Mouse (Mus musculus): ENCODE measurements around the gene Dennd5a. TPM values are rescaled to one million over a fixed set of nuclear protein-coding genes. Genes with fewer than 3 reads are reported as not detected.
"Not testable (repeated sequence)": the region's sequence is repeated elsewhere in the genome, so short reads cannot be mapped to it uniquely, and the experiment has no call there.

The Dennd5a gene
- polyA plus RNA-seq (2015; fragmentation: Nextera tagmentation; extraction: Ambion mirVana), result 31.4 and 31.6 TPM in 2 replicates

DNA sequence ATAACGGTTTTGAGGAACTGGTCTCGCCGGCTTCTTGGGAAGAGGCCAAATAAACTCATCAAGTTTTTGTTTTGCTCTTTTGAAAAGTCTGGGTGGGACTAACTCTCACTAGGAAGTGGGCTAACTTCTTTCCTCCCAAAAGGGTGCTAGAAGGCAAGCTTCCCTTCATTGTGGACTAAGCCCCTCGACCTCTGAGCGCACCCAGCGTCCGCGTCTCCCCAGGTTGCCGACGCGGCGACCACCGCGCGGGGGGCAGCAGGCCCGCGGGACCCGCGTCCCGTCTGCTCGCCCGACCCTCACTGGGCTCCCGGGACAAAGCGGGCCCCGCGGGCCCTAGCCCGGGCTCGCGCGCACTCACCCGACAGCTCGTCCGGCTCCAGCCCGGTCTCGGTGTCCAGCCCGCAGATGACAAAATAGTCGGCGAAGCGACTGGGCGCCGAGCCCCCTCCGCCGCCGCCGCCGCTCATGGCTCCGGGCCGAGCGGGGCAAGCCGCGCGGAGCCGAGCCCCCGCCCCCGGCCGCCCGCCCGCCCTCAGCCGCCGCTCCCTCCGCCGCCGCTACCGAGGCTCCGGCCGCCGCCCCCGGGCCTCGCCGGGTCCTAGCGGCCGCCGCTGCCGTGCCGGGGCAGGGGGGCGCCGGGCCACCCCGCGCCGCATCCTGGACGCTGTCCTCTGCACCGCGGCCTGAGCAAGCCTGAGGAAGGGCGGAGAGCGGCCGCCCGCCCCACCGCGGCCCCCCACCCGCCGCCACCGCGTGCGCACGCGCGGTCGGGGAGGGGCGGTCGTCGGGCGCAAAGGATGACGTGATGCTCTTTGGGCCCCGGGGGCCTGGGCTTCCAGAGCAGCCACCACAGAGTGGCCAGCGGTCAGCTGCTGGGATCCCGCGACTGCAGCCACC, at the start of gene Dennd5a:
Gene Dennd5a, minus strand, starts transcription at position 755 of the 897 bp plus-strand sequence.
- H3K4me1 ChIP-seq, result peaks cover 37% of the 10 kb centered on the region
- no peaks in the 10 kb centered on the region; the same call in 1 of the 2 replicates for H3K9me3 ChIP-seq (replicated peaks)
- no peaks in the 10 kb centered on the region for H3K36me3 ChIP-seq
- peak within 1 kb of the TSS; percentile 62 for H3K4me2 ChIP-seq
- H3K27me3 ChIP-seq, result no peaks in the 10 kb centered on the region
- H3K9ac ChIP-seq, result peak within 1 kb of the TSS; percentile 91
- H3K27ac ChIP-seq, result peak within 1 kb of the TSS; percentile 90
- peak; percentile 95 for ATAC-seq (replicated peaks; ENCODE audit: low FRiP score)
- peak within 1 kb of the TSS; percentile 73 for H3K4me3 ChIP-seq (replicated peaks)
- WGBS, result under 1% methylated on average over 75 of the region's 107 CpGs

DNA sequence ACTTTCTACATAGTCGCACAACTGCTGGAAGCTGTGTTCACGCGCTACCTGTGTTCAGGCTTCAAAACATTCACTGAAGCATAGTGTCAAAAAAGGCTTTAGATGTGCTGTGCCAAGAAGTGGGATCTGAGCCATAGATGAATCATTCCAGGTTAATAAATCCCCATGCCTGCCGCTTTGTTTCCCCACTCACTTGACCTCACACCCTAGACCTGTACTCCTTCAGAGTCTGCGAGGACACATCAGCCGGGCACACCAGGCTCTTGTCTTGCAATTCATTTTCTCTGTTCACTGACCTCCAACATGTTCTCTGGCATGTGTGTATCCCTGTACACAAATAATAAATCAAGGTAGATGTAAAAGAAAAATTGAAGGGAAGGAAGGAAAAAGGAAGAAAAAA, 48.8 kb upstream of the Dennd5a start:
- H3K4me3 ChIP-seq (replicated peaks), result no peak overlapping the region
- H3K4me1 ChIP-seq, result no peaks in the 10 kb centered on the region
- no peaks in the 10 kb centered on the region for H3K36me3 ChIP-seq
- WGBS, result 68% methylated on average over 6 of the region's 6 CpGs
- H3K27me3 ChIP-seq, result no peaks in the 10 kb centered on the region
- no peaks in the 10 kb centered on the region for H3K9me3 ChIP-seq (replicated peaks)
- no peak for ATAC-seq (replicated peaks; ENCODE audit: low FRiP score)
- H3K27ac ChIP-seq, result no peak overlapping the region
- H3K9ac ChIP-seq, result no peak overlapping the region
- H3K4me2 ChIP-seq, result no peak overlapping the region

DNA sequence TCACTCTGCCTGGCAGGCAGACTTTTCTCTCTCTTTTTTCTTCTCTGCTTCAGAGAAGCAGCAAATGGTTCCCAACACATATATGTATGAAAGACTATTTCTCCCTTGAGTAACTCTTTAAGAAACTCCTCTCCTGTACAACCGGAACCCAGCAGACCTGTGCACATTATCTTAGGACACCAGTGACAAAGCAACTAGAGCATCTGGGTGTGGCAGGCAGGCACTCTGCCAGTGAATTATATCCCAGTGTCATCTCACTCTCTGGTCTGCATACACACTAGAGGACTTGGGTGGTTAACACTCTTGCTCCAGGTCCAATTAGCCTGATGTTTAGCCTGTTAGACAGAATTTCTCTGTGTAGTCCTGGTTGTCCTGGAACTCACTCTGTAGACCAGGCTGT, 48.2 kb upstream of the Dennd5a start:
- 92% methylated on average over 1 of the region's 1 CpGs for WGBS
- ATAC-seq (replicated peaks; ENCODE audit: low FRiP score), result no peak
- no peak overlapping the region for H3K4me2 ChIP-seq

DNA sequence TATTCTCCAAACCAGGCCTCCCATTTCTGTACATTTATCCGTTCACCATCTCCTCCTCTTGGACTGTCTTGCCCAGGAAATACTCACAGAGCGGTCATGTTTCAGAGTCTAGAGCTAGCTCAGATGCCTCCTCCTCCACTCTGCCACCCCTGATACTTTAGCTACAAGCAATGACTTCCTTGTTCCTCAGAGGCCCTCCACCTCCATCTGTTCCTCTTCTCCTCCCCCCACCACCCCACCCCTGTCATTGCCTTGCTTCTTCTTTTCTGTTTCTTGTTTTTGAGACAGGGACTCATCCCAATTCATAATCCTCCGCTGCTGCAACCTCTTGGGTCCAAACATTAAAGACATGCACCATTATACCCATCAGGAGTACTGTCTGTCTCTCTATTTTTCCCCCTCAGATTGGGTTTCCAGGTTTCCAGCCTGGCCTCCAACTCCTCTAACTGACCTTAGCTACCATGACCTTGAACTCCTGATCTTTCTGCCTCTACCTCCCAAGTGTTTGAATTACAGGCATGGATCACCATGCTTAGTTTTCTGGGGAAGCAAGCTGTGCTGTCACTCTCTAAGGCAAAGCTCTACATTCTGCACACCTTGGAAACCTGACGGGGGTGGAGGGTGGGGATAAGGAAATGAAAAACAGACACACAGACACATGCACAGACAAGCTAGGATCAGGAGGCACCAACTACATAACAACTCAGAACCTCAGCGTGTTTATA, 46.4 kb upstream of the Dennd5a start:
- Histone ChIP-seq H3K27me3 (no peaks in the 10 kb centered on the region), H3K9me3 (replicated peaks) (no peaks in the 10 kb centered on the region), H3K27ac (no peak overlapping the region), H3K9ac (no peak overlapping the region), H3K4me2 (no peak overlapping the region), H3K4me3 (replicated peaks) (no peak overlapping the region), H3K4me1 (peaks cover 9% of the 10 kb centered on the region), H3K36me3 (no peaks in the 10 kb centered on the region)
- WGBS, result 77% methylated on average over 5 of the region's 5 CpGs
- no peak for ATAC-seq (replicated peaks; ENCODE audit: low FRiP score)

More for the DNA sequence above, 48.2 kb upstream of the Dennd5a start:
- no peaks in the 10 kb centered on the region for H3K9me3 ChIP-seq (replicated peaks)
- H3K9ac ChIP-seq, result no peak overlapping the region
- H3K4me3 ChIP-seq (replicated peaks), result no peak overlapping the region
- no peaks in the 10 kb centered on the region for H3K36me3 ChIP-seq
- H3K27ac ChIP-seq, result no peak overlapping the region
- H3K27me3 ChIP-seq, result no peaks in the 10 kb centered on the region
- no peaks in the 10 kb centered on the region for H3K4me1 ChIP-seq

DNA sequence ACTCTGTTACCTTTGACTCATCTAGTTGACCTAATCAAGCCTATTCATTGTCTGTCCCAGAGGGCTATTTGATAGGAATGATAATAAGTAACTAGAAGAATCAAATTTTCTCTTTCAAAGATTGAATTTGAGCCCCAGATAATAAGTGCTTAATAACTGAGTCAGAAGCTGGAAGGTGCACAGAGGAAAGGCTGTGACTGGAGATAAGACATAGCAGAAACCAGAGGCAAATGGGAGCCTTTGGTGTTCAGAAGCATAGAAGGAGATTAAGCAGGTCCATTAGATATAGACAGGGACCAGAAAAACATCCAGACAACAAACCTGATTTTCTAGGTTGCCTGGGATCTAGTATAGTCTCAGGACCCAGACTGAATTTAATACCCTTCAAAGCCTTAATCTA, 45.7 kb upstream of the Dennd5a start:
- ATAC-seq (replicated peaks; ENCODE audit: low FRiP score), result no peak
- no peaks in the 10 kb centered on the region for H3K9me3 ChIP-seq (replicated peaks)
- no peak overlapping the region for H3K4me2 ChIP-seq

DNA sequence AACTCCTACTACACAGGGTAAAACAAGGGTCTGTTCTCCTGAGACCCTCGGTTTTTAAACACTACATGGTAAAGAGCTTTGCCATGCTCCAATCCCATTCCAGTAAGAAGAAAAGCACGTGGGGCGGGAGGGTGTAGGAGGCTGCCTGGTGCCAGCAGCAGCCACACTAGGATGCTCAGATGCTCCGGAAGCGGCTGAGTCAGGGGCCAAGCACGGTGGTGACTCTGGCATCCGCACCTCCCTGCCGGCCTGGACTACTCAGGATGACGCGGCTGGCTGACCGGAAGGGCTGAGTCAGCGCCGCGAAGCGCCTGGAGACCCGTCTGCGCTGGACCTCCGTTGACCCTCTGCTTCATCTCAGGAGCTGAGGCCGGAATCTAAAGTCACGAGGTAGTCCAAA, 42.7 kb upstream of the Dennd5a start:
- H3K4me1 ChIP-seq, result peaks cover 9% of the 10 kb centered on the region
- 10% methylated on average over 20 of the region's 20 CpGs for WGBS
- H3K27me3 ChIP-seq, result no peaks in the 10 kb centered on the region
- H3K9ac ChIP-seq, result no peak overlapping the region
- H3K4me2 ChIP-seq, result peak overlapping the region; percentile 57
- ATAC-seq (replicated peaks; ENCODE audit: low FRiP score), result peak; percentile 79
- peak overlapping the region; percentile 20 for H3K4me3 ChIP-seq (replicated peaks)
- no peaks in the 10 kb centered on the region for H3K9me3 ChIP-seq (replicated peaks)
- H3K27ac ChIP-seq, result no peak overlapping the region
- no peaks in the 10 kb centered on the region for H3K36me3 ChIP-seq

More for the DNA sequence above, 45.7 kb upstream of the Dennd5a start:
- Histone ChIP-seq H3K36me3 (no peaks in the 10 kb centered on the region), H3K27ac (no peak overlapping the region), H3K27me3 (no peaks in the 10 kb centered on the region), H3K4me3 (replicated peaks) (no peak overlapping the region), H3K4me1 (peaks cover 9% of the 10 kb centered on the region), H3K9ac (no peak overlapping the region)

DNA sequence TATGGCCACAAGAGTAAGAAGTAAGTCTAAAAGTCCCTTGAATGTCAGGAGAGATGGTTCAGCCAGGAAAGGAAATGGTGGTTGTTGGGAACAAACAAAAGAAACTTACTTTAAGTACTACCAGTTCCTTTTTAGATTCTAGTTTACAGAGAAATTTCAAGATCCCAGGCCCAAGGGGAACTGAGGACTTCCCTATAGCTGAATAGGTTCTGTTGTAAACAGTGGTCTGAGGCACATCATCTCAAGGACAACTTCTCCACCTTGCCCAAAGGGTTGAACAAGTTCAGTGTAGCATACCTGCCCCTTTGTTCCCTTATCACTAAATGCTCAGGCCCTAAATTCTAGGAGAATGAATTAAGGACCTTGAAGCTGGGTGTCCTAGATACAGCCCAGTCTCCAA, 41.8 kb upstream of the Dennd5a start:
- Histone ChIP-seq H3K9ac (no peak overlapping the region), H3K27me3 (no peaks in the 10 kb centered on the region), H3K4me2 (no peak overlapping the region), H3K27ac (no peak overlapping the region), H3K9me3 (replicated peaks) (no peaks in the 10 kb centered on the region), H3K4me3 (replicated peaks) (no peak overlapping the region), H3K4me1 (peaks cover 9% of the 10 kb centered on the region), H3K36me3 (no peaks in the 10 kb centered on the region)
- no peak for ATAC-seq (replicated peaks; ENCODE audit: low FRiP score)

DNA sequence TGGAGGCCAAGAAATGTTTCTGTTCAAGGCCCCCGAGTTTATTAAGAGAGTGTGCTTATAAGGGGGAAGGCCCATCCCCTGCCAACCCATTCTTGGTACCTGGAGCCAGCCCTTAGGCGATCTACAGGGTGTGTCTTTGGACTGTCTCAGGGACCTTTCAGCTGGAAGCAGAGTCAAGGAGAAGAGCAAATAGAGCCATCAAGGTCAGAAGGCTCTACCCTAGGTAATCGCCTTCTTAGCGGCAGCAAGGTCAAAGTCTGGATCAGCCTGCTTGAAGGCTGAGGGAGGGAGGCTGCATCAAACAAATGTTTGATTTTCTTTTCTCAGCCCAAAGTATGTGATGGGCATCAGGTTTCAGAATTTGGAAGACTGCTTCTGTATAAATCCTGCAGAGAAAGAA, 38.1 kb upstream of the Dennd5a start:
- H3K36me3 ChIP-seq, result no peaks in the 10 kb centered on the region
- H3K4me1 ChIP-seq, result peaks cover 13% of the 10 kb centered on the region
- ATAC-seq (replicated peaks; ENCODE audit: low FRiP score), result no peak
- H3K27ac ChIP-seq, result no peak overlapping the region
- H3K4me3 ChIP-seq (replicated peaks), result no peak overlapping the region
- WGBS, result 88% methylated on average over 4 of the region's 4 CpGs
- H3K4me2 ChIP-seq, result no peak overlapping the region
- no peaks in the 10 kb centered on the region for H3K9me3 ChIP-seq (replicated peaks)
- H3K27me3 ChIP-seq, result no peaks in the 10 kb centered on the region
- no peak overlapping the region for H3K9ac ChIP-seq

DNA sequence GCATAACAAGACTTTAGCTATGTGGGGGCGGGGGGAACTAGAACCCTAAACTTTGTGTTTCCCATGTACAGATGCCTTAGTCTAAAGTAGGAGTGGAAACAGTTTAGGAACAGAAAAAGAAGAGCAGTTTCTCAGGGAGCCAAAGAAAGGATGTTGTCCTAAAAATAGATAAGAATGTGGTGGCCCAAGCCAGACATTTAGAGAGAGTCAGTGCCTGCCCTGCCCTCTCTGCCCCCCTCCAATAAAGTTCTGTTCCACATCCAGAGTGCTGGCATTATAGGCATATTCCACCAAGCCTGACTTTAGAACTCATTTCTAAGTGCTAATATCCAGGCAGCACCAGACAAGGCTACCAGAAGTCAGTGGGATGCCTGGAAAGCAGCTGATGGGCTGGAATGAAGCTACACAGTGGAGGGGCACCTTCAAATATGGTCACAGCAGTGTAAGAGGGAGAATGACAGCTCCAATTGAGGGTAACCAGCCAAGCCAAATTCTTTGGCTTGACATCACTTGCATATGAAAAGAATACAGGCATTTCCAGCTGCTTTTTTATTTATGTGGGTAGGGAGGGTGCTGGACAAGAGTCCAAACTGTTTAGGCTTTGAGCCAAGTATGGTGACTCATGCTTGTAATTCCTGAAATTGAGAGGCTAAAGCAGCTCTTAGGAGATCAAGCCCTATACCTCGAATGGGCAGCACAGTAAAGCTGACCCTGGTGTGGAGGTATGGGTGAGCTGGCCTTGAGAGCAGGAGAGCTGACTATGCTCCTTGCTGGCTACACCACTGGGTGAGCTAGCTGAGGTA, 33.1 kb upstream of the Dennd5a start:
- no peaks in the 10 kb centered on the region for H3K27me3 ChIP-seq
- peaks cover 9% of the 10 kb centered on the region for H3K4me1 ChIP-seq
- H3K9me3 ChIP-seq (replicated peaks), result no peaks in the 10 kb centered on the region
- WGBS, result 54% methylated on average over 2 of the region's 2 CpGs
- H3K36me3 ChIP-seq, result no peaks in the 10 kb centered on the region
- H3K4me2 ChIP-seq, result no peak overlapping the region
- 0 out of 2 replicates have a peak, but pooled peaks have one; percentile 9 for ATAC-seq (replicated peaks; ENCODE audit: low FRiP score)
- peak overlapping the region; percentile 29; the same call in 1 of the 2 replicates for H3K27ac ChIP-seq
- no peak overlapping the region for H3K9ac ChIP-seq
- no peak overlapping the region for H3K4me3 ChIP-seq (replicated peaks)

DNA sequence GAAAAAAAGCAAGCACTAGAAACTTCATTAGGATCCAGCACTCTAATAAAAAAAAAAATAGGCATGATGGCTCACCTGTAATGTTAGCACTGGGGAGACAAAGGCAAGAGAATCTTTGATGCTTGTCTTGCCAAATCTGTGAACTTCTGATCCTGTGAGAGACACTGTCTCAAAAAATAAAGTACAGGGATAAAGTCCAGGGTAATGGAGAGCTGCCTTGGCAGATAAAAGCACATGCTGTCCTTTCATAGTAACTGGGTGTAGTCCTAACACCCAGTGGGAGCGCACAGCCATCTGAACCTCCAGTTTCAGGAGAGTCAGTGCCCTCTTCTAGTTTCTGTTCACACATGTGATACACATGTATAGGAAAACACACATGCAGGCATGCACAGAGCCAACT, 31.0 kb upstream of the Dennd5a start:
- no peaks in the 10 kb centered on the region for H3K9me3 ChIP-seq (replicated peaks)
- H3K4me2 ChIP-seq, result no peak overlapping the region
- no peak overlapping the region for H3K9ac ChIP-seq
- H3K27me3 ChIP-seq, result no peaks in the 10 kb centered on the region
- no peaks in the 10 kb centered on the region for H3K36me3 ChIP-seq
- peaks cover 12% of the 10 kb centered on the region for H3K4me1 ChIP-seq
- H3K4me3 ChIP-seq (replicated peaks), result no peak overlapping the region
- 89% methylated on average over 1 of the region's 1 CpGs for WGBS
- no peak overlapping the region for H3K27ac ChIP-seq
- ATAC-seq (replicated peaks; ENCODE audit: low FRiP score), result no peak

DNA sequence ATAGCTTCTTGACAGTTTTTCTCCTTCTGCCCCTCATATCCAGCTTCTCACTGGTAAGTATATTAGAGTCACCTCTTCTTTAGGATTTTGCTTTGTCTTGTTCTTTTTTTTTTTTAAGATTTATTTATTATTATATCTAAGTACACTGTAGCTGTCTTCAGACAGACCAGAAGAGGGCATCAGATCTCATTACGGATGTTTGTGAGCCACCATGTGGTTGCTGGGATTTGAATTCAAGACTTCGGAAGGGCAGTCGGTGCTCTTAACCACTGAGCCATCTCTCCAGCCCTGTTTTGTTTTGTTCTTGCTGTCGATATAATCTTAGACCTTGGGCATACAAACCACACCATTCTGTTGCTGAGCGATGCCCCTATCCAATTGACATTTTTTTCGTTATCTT, 26.5 kb upstream of the Dennd5a start, which contains the start of gene Tmem41b:
Gene Tmem41b, minus strand, starts transcription at position 155 of the 400 bp plus-strand sequence.
- H3K4me2 ChIP-seq, result peak within 1 kb of the TSS; percentile 66
- not testable (repeated sequence) for H3K27me3 ChIP-seq; H3K9me3 ChIP-seq (replicated peaks); ATAC-seq (replicated peaks; ENCODE audit: low FRiP score)
- 41% methylated on average over 6 of the region's 6 CpGs for WGBS
- H3K9ac ChIP-seq, result peak within 1 kb of the TSS; percentile 73
- peaks cover 15% of the 10 kb centered on the region for H3K4me1 ChIP-seq
- peaks cover 11% of the 10 kb centered on the region for H3K36me3 ChIP-seq
- H3K27ac ChIP-seq, result peak within 1 kb of the TSS; percentile 91
- peak within 1 kb of the TSS; percentile 56 for H3K4me3 ChIP-seq (replicated peaks)
